Mouse (Mus musculus): ENCODE measurements at regions not wholly inside any gene's neighbourhood (a gene's known extent, or its start where the extent isn't known, plus 50 kb on each side); places are given as distances from the start of the nearest gene placed in this dataset.

DNA sequence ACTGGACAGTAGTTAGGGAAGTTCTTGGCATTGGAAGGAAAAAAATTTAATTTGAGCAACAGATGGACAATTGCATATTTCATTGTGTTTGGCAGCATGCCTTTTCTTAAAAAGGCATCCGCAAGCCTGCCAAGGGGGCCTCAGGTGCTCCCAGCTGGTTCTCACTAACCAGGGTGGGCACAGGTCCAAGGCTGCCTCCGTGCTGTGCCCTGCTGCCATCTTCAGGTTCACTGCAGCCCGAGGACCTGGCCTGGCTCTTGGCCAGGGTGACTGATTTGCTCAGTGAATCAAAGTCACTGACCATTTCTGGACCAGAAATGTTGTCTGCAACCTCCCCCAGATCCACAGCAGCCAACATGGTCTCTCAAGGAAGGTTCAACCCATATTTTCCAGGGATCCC, 263.3 kb upstream of the Mgmt start:
- ATAC-seq (replicated peaks; ENCODE audit: poor library complexity), result no peak

- ATAC-seq (replicated peaks; ENCODE audit: poor library complexity), result no peak
Observed at GRCm38 (mm10) chr7:136640160-136640559, 254.3 kb upstream of the Mgmt start.

DNA sequence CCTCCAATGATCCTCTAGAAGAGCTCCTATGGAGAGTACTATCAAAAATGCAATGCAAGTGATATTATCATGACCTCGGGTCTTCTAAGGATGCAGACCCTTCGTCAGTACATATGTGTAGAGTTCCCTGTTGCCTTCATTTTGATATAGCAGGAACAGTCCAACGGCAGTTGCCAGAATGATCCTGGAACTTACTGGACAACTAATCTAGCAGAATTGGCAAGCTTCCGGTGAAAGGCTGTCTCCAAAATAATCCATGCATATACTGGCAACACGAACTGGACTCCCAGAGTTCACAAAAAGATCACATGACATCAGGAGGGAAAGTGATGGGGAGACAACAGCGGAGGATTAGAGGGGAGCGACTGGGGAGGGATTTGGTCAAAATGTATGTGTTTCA, 253.6 kb upstream of the Mgmt start:
- ATAC-seq (replicated peaks; ENCODE audit: poor library complexity), result no peak

GRCm38 (mm10) chr7:136649796-136650195, 244.6 kb upstream of the Mgmt start:
- no peak for ATAC-seq (replicated peaks; ENCODE audit: poor library complexity)

DNA sequence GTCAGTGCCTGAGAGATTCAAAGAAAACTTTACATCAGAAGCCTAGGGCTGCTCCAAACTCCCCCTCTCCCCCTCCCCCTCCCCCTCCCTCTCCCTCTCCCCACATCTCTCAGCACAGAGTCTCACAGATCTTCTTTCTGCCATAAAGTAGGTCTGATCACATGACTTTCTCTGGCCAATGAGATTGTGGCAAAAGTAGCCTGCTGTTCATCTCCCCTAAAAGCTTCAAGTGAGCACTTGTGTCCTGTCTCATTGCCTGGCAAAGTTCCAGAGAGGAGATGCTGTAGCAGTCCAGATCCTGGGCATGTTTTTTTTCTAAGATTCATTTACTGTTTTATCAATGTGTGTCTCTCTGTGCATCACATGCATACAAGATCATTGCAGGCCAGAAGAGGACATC, 234.5 kb upstream of the Mgmt start:
- ATAC-seq (replicated peaks; ENCODE audit: poor library complexity), result no peak

DNA sequence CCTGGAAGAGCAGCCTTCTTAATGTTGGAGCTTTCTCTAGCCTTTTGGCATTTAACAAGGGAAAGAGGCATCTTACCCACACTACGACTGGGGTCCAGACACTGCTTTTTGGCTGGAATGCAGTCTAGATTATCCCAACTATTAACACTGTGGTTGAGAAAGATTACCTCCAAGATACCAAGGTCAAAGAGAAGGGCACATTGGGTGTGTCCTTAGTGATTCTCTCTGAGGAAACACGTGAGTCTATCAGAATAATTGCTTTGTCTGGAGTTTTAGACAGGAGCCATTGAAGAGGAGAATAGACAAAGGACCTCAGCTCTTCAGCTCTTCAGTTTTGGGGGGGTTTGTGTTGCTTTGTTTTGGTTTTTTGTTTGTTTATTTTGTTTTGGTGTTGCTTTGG, 234.0 kb upstream of the Mgmt start:
- ATAC-seq (replicated peaks; ENCODE audit: poor library complexity), result no peak

GRCm38 (mm10) chr7:136664424-136665082, 229.9 kb upstream of the Mgmt start:
- ATAC-seq (replicated peaks; ENCODE audit: poor library complexity), result no peak

DNA sequence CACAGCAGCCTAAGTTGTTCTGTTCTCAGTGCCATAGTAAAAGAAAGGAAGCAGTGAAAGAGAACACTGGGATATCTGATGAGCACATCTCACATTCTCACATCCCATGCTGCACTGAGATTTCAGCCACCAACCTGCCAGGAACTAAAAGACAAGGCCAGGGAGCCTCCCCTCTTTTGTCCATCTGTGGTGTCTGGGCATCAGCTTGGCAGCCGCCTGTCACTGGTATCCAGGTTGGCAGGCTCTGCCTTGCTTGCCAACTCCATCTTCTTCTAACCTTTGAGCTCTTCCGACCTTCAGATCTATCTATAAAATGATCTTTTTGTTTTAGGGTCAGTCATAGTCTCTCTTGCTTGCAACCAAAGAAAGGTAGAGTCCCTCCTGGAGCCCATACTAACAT, 228.5 kb upstream of the Mgmt start:
- no peak for ATAC-seq (replicated peaks; ENCODE audit: poor library complexity)

GRCm38 (mm10) chr7:136666707-136667106, 227.7 kb upstream of the Mgmt start:
- no peak for ATAC-seq (replicated peaks; ENCODE audit: poor library complexity)

GRCm38 (mm10) chr7:136670675-136671074, 223.7 kb upstream of the Mgmt start:
- ATAC-seq (replicated peaks; ENCODE audit: poor library complexity), result no peak

DNA sequence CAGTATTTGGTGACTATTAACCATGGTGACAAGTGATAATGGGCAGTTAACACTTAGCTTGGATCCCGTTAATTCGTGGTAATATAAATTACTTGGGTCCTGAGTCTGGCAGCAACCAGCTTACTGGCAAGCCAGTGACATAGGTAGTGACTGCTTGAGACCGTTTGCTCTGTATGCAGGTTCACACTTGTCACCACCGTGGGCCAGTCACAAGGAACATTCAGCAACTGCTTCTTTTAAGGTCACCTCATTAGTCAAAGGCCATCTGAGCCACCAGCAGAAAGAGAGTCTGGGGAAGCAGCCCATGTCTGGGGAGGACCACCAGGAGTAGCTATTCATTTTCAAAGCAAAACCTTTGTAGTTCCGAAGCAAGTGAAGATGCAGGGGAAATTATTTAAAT, 220.3 kb upstream of the Mgmt start:
- no peak for ATAC-seq (replicated peaks; ENCODE audit: poor library complexity)

DNA sequence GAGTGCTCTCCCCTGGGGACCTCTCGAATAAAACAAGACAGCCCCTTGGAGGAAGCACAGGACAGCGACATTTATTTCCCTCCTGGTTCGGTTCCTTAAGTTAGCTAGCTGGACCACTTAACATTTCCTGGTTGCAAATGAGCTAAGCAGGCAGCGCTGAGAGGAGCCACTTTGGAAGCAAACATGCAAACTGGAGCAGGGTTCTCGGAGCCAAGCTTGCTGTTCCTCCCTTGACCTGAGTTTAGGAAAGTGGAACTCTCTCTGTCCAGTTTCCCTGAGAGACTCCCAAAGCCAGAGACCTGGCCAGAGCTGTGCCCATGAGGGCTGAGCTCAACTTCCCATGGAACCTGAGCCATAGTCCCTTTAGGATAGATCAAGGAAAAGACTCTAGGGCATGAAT, 219.4 kb upstream of the Mgmt start:
- no peak for ATAC-seq (replicated peaks; ENCODE audit: poor library complexity)

- no peak for ATAC-seq (replicated peaks; ENCODE audit: poor library complexity)
Observed at GRCm38 (mm10) chr7:136676104-136676503, 218.3 kb upstream of the Mgmt start.

- no peak for ATAC-seq (replicated peaks; ENCODE audit: poor library complexity)
Observed at GRCm38 (mm10) chr7:136676987-136677545, 217.3 kb upstream of the Mgmt start.

DNA sequence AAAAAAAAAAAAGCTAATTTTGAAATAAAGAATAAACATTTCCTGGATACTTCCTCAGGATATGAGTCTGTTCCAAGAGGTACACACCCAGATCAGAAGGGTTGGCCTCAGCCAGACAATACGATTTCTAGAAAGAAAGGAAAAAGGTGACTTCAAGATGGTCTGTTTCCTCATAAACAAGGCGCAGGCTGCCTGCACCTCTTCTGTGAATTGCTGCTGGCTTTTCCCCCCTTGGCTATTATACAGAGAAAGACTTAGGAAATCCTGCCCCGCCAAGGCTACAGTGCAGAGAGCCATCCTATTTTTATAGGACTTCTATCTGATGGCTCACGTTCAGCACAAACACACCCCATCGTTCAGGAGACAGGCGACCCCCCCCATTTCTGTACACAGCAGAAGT, 204.8 kb upstream of the Mgmt start:
- no peak for ATAC-seq (replicated peaks; ENCODE audit: poor library complexity)

- ATAC-seq (replicated peaks; ENCODE audit: poor library complexity), result no peak
Observed at GRCm38 (mm10) chr7:136706246-136706645, 188.2 kb upstream of the Mgmt start.

GRCm38 (mm10) chr7:136707200-136708003, 187.0 kb upstream of the Mgmt start:
- no peak for ATAC-seq (replicated peaks; ENCODE audit: poor library complexity)

DNA sequence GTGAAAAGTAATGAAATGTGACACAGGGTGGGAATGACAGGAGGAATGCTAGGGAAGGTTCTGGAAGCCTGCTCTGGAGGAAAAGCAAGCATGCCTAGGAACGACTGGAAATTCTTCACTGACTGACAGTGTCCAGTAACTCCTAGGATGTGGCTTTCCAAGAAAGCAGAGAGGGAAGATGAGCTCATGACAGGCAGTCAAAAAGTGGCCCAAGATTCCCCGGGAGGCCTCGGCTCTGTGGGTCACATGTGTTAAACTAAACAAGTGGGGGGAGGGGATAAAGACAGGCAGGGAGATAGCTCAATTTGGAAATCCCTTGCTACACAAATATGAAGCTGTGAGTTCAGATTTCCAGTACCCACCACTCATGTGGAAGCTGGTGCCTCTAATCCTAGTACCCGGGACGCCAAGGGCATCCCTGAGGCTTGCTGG, 186.4 kb upstream of the Mgmt start:
- no peak for ATAC-seq (replicated peaks; ENCODE audit: poor library complexity)

GRCm38 (mm10) chr7:136710653-136711052, 183.8 kb upstream of the Mgmt start:
- ATAC-seq (replicated peaks; ENCODE audit: poor library complexity), result no peak

- no peak for ATAC-seq (replicated peaks; ENCODE audit: poor library complexity)
Observed at GRCm38 (mm10) chr7:136712962-136713640, 181.3 kb upstream of the Mgmt start.

GRCm38 (mm10) chr7:136727628-136728402, 166.6 kb upstream of the Mgmt start:
- no peak for ATAC-seq (replicated peaks; ENCODE audit: poor library complexity)
